Mouse (Mus musculus): ENCODE data around the gene Acta2. TPM values are rescaled to one million over a fixed set of nuclear protein-coding genes. Genes with fewer than 3 reads are reported as not detected.

Acta2 gene
- 104 and 114 TPM in 2 replicates for polyA plus RNA-seq (2016; fragmentation: Nextera tagmentation; extraction: Ambion mirVana)

DNA sequence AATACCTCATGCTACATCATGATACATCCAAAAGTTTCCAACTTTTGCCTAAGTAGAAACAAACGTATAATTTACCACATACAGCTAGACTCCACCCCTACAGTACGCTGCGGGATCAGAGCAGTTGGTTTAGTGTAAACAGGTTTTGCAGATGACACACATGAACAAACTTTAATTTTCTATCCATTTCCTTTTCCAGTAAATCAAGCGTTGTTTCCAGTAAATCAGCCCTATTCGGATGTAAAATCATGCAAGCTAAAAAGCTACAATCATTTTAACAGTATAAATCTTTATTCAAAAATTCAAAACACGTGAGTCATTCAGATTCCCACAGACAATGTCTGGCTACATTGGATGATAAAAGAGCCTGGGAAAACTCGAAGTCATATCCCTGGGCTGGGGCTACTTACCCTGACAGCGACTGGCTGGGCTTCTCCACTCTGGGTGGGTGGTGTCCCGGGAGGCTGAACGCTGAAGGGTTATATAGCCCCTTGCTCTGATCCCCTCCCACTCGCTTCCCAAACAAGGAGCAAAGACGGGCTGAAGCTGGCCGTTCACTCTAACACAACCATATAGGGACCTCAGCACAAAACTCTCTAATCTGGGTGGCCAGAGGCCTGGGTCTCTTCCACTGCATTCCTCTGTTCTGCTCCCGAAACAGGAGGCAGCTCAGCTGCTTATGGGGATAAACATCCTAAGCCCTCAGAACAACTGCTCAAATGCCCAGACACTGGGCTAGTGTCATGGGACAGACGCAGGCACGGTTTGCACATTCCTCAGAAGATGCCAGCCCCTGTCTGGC, at the start of gene Acta2:
Acta2 (minus strand) TSS at position 711 of the 802 bp plus-strand sequence.
- WGBS, result 56% methylated on average over 16 of the region's 16 CpGs
- Histone ChIP-seq H3K4me1 (peaks cover 10% of the 10 kb centered on the region), H3K4me2 (replicated peaks) (peak within 1 kb of the TSS; percentile 29; the same call in 1 of the 2 replicates), H3K36me3 (no peaks in the 10 kb centered on the region), H3K9ac (no peak within 1 kb of the TSS), H3K4me3 (0 out of 2 replicates have a peak within 1 kb of the TSS, but pooled peaks have one; percentile 4), H3K27me3 (no peaks in the 10 kb centered on the region), H3K27ac (peak within 1 kb of the TSS; percentile 41), H3K9me3 (no peaks in the 10 kb centered on the region)
- ATAC-seq (ENCODE audit: insufficient number of reproducible peaks, insufficient read depth, low FRiP score, low TSS enrichment), result peak; percentile 85

GRCm38 (mm10) chr19:34304917-34305316, 49.5 kb upstream of the Acta2 start:
- no peak overlapping the region for H3K27ac ChIP-seq
- H3K4me1 ChIP-seq, result no peaks in the 10 kb centered on the region
- ATAC-seq (ENCODE audit: insufficient number of reproducible peaks, insufficient read depth, low FRiP score, low TSS enrichment), result no peak
- H3K4me3 ChIP-seq, result no peak overlapping the region
- H3K9me3 ChIP-seq, result no peaks in the 10 kb centered on the region
- no peaks in the 10 kb centered on the region for H3K27me3 ChIP-seq
- no peaks in the 10 kb centered on the region for H3K36me3 ChIP-seq
- H3K4me2 ChIP-seq (replicated peaks), result no peak overlapping the region
- no peak overlapping the region for H3K9ac ChIP-seq

DNA sequence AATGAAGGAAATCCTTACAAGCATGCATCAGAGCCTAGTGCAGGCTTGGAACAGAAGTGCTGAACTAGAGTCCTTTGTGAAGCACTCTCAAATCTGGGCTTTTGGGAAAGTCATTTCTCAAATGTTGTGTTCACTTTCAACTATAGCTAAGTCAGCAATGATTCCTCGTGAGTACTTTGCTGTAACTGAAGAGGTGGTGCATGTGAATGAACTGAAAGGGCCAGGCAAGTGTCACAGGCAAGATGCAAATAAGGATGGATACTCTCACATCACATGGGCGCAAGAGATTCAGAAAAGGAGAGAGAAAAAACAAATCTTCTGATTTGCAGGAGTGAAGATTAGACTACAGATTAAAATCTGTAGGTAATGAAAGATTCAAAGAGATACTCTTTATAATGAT, 45.0 kb upstream of the Acta2 start:
- Histone ChIP-seq H3K4me1 (no peaks in the 10 kb centered on the region), H3K27me3 (no peaks in the 10 kb centered on the region), H3K36me3 (no peaks in the 10 kb centered on the region), H3K9me3 (no peaks in the 10 kb centered on the region), H3K4me3 (no peak overlapping the region), H3K27ac (no peak overlapping the region), H3K4me2 (replicated peaks) (no peak overlapping the region), H3K9ac (no peak overlapping the region)
- no peak for ATAC-seq (ENCODE audit: insufficient number of reproducible peaks, insufficient read depth, low FRiP score, low TSS enrichment)
- WGBS, result 72% methylated on average over 2 of the region's 2 CpGs

DNA sequence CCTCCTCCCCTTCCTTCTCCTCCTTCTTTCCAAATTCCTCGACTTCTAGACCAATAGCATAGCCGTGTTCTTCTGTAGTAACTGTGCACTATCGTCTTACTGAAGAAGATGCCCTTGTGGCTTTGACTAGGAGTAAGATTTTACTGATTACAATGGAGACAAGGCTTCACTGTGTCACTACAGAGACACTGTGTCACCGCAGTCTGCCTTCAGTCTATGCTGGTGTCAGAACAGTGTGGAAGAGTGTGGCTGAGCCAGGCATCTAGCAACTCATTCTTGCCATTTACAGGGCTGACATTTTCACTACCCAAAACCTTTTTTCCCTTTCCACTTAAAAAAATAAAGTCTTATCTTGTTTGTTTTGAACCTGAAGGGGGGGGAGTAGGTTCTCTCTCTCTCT, 43.8 kb upstream of the Acta2 start:
- H3K4me3 ChIP-seq, result no peak overlapping the region
- no peaks in the 10 kb centered on the region for H3K9me3 ChIP-seq
- no peaks in the 10 kb centered on the region for H3K36me3 ChIP-seq
- H3K9ac ChIP-seq, result no peak overlapping the region
- no peak overlapping the region for H3K27ac ChIP-seq
- no peaks in the 10 kb centered on the region for H3K27me3 ChIP-seq
- H3K4me2 ChIP-seq (replicated peaks), result no peak overlapping the region
- no peaks in the 10 kb centered on the region for H3K4me1 ChIP-seq
- ATAC-seq (ENCODE audit: insufficient number of reproducible peaks, insufficient read depth, low FRiP score, low TSS enrichment), result no peak
- WGBS, result 62% methylated on average over 4 of the region's 4 CpGs

DNA sequence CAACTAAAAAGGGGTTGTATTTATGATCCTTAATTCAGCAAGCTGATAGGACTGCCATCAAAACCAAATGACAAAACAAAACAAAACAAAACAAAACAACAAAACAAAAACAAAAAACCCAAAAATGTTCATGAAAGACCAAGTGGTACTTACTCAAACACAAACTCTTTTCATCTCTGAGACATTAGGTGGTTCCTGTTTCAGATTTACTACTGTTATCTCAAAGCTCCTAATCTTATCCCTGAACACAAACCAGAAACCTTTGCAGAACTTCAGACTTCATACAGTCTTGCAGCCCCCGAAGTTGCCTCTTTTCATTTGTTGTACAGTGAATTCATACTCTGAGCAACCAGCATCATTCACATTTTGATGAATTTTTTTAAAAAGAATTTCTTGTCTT, 43.1 kb upstream of the Acta2 start:
- H3K9ac ChIP-seq, result no peak overlapping the region
- H3K27me3 ChIP-seq, result no peaks in the 10 kb centered on the region
- no peaks in the 10 kb centered on the region for H3K4me1 ChIP-seq
- no peaks in the 10 kb centered on the region for H3K9me3 ChIP-seq
- no peak overlapping the region for H3K4me2 ChIP-seq (replicated peaks)
- no peak overlapping the region for H3K27ac ChIP-seq
- WGBS, result 67% methylated on average over 1 of the region's 1 CpGs
- ATAC-seq (ENCODE audit: insufficient number of reproducible peaks, insufficient read depth, low FRiP score, low TSS enrichment), result no peak
- no peaks in the 10 kb centered on the region for H3K36me3 ChIP-seq
- no peak overlapping the region for H3K4me3 ChIP-seq

DNA sequence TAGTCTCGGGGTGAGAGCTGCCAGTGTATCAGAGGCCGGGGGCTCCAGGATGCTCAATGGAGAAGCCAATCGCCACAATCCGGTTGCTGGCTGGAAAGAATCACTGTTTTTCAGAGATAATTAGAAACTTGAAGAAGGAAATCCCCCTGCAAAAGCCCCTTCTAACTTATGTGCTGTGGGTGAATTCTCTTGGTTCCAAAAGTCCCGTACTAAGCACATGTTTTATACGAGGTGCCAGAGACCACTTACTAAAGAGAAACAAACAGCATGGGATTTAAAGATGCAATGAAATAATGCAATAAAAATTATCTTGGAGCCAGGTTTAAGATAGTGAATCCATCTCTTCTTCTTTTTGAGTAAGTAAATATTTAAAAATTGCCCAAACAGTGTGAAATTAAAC, 40.1 kb upstream of the Acta2 start:
- Histone ChIP-seq H3K36me3 (no peaks in the 10 kb centered on the region), H3K27ac (no peak overlapping the region)
- 70% methylated on average over 6 of the region's 6 CpGs for WGBS

GRCm38 (mm10) chr19:34293376-34293947, 38.1 kb upstream of the Acta2 start:
- no peak overlapping the region for H3K4me3 ChIP-seq
- no peak for ATAC-seq (ENCODE audit: insufficient number of reproducible peaks, insufficient read depth, low FRiP score, low TSS enrichment)
- no peak overlapping the region for H3K9ac ChIP-seq
- H3K4me1 ChIP-seq, result 0 out of 2 replicates have a peak, but pooled peaks cover 6% of the 10 kb centered on the region
- 0 out of 2 replicates have a peak, but pooled peaks cover 3% of the 10 kb centered on the region for H3K27me3 ChIP-seq
- H3K36me3 ChIP-seq, result no peaks in the 10 kb centered on the region
- 71% methylated on average over 3 of the region's 3 CpGs for WGBS
- no peaks in the 10 kb centered on the region for H3K9me3 ChIP-seq
- no peak overlapping the region for H3K4me2 ChIP-seq (replicated peaks)
- H3K27ac ChIP-seq, result no peak overlapping the region

More for the DNA sequence above, 40.1 kb upstream of the Acta2 start:
- Histone ChIP-seq H3K4me3 (no peak overlapping the region), H3K4me1 (0 out of 2 replicates have a peak, but pooled peaks cover 6% of the 10 kb centered on the region), H3K4me2 (replicated peaks) (no peak overlapping the region), H3K9me3 (no peaks in the 10 kb centered on the region), H3K27me3 (0 out of 2 replicates have a peak, but pooled peaks cover 3% of the 10 kb centered on the region), H3K9ac (no peak overlapping the region)
- ATAC-seq (ENCODE audit: insufficient number of reproducible peaks, insufficient read depth, low FRiP score, low TSS enrichment), result no peak

DNA sequence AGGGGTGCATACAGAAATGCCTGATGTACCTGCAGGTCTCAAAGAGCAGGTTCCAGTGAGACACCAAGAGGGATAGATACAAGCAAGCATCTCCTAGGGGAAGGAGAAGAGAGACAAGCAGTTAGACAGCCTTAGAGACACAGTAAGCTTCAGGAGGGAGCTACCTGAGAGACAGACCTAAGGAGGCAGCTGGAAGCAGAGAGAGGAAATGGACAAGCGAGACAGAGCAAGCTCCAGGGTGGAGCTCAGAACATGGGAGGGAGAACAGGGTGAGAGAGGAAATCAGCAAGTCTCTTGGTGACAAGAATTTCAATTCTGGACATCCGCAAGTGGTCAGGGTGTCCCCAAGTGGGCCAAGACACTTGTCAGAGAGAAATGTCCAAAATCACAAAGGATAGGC, 37.3 kb upstream of the Acta2 start:
- H3K27me3 ChIP-seq, result 0 out of 2 replicates have a peak, but pooled peaks cover 3% of the 10 kb centered on the region
- no peak for ATAC-seq (ENCODE audit: insufficient number of reproducible peaks, insufficient read depth, low FRiP score, low TSS enrichment)
- WGBS, result 79% methylated on average over 2 of the region's 2 CpGs
- 0 out of 2 replicates have a peak, but pooled peaks cover 6% of the 10 kb centered on the region for H3K4me1 ChIP-seq
- no peak overlapping the region for H3K4me2 ChIP-seq (replicated peaks)
- H3K27ac ChIP-seq, result no peak overlapping the region
- no peaks in the 10 kb centered on the region for H3K9me3 ChIP-seq
- H3K36me3 ChIP-seq, result no peaks in the 10 kb centered on the region
- H3K9ac ChIP-seq, result no peak overlapping the region
- H3K4me3 ChIP-seq, result no peak overlapping the region

DNA sequence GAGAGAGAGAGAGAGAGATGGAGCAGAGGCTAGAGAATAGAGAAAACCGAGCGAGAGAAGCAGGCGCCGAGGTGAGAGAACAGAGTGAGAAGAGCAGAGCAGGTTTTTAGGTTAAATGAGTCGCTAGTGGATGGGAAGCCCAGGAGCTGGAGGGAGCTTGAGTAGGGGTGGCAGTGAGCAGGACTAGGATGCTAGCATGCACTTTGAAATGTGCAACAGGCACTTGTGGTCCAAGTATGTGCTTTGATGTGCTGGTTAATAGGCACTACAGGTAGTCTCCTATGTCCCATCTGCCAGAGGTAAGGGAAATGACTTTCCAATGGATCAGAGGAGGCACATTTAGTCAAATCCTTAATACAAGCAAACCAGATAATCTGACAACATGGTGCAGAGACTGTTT, 36.6 kb upstream of the Acta2 start:
- Histone ChIP-seq H3K36me3 (no peaks in the 10 kb centered on the region), H3K27ac (no peak overlapping the region), H3K4me2 (replicated peaks) (no peak overlapping the region), H3K27me3 (0 out of 2 replicates have a peak, but pooled peaks cover 3% of the 10 kb centered on the region), H3K9ac (no peak overlapping the region), H3K9me3 (no peaks in the 10 kb centered on the region), H3K4me3 (no peak overlapping the region), H3K4me1 (0 out of 2 replicates have a peak, but pooled peaks cover 6% of the 10 kb centered on the region)
- ATAC-seq (ENCODE audit: insufficient number of reproducible peaks, insufficient read depth, low FRiP score, low TSS enrichment), result no peak
- WGBS, result 70% methylated on average over 5 of the region's 5 CpGs

DNA sequence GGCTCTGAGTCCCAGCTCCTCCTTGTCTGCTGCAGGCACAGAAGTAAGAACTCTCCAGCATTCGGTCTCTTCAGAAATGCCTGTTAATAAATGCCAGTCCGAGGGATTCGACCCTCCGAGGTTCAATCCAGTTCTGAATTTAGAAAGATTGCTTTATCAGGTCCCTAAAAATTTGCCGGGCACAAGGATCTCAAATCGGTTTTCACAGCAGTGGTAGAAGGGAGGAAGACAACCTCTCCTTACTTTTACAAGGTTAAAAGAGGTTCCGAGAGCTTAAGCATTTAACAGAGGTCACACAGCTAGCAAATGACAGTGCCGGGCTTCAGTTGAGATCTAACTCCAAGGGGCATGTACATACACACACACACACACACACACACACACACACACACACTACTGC, 36.0 kb upstream of the Acta2 start:
- Histone ChIP-seq H3K36me3 (no peaks in the 10 kb centered on the region), H3K9ac (no peak overlapping the region), H3K4me1 (0 out of 2 replicates have a peak, but pooled peaks cover 6% of the 10 kb centered on the region), H3K4me2 (replicated peaks) (peak overlapping the region; percentile 80), H3K27me3 (0 out of 2 replicates have a peak, but pooled peaks cover 3% of the 10 kb centered on the region), H3K4me3 (peak overlapping the region; percentile 38), H3K9me3 (no peaks in the 10 kb centered on the region), H3K27ac (no peak overlapping the region)
- 70% methylated on average over 8 of the region's 8 CpGs for WGBS
- ATAC-seq (ENCODE audit: insufficient number of reproducible peaks, insufficient read depth, low FRiP score, low TSS enrichment), result no peak

GRCm38 (mm10) chr19:34290872-34291341, 35.5 kb upstream of the Acta2 start:
- no peaks in the 10 kb centered on the region for H3K9me3 ChIP-seq

More at GRCm38 (mm10) chr19:34290872-34291341, 35.5 kb upstream of the Acta2 start:
- H3K4me3 ChIP-seq, result peak overlapping the region; percentile 38
- H3K9ac ChIP-seq, result peak overlapping the region; percentile 25
- ATAC-seq (ENCODE audit: insufficient number of reproducible peaks, insufficient read depth, low FRiP score, low TSS enrichment), result no peak
- no peaks in the 10 kb centered on the region for H3K36me3 ChIP-seq
- 16% methylated on average over 15 of the region's 15 CpGs for WGBS
- H3K4me1 ChIP-seq, result 0 out of 2 replicates have a peak, but pooled peaks cover 6% of the 10 kb centered on the region
- H3K27ac ChIP-seq, result no peak overlapping the region
- H3K27me3 ChIP-seq, result 0 out of 2 replicates have a peak, but pooled peaks cover 3% of the 10 kb centered on the region
- peak overlapping the region; percentile 80 for H3K4me2 ChIP-seq (replicated peaks)

Data from embryonic facial prominence, embryonic 12.5 days (tissue).